Mouse (Mus musculus) CH12.LX (cell line): Measurements from ENCODE around the gene Wfdc6b. TPM values are rescaled to one million over a fixed set of nuclear protein-coding genes. Genes with fewer than 3 reads are reported as not detected.

Experiments used
- DNase-seq: peaks from one replicate; pipeline ENCODE4 v3.0.0-alpha.2; 2013; ENCODE audit errors: extremely low read depth
- H3K27ac ChIP-seq: 2 replicates; pipeline ENCODE4 v1.5.1; 2012; ENCODE audit warnings: low read depth, mild to moderate bottlenecking, control low read depth, moderate library complexity; ENCODE audit not compliant: insufficient read depth
- H3K27me3 ChIP-seq: replicated peaks from 2 replicates; pipeline ENCODE3; 2012; ENCODE audit warnings: inconsistent platforms
- H3K36me3 ChIP-seq, 2 experiments: replicated peaks in 1 of 2; 2 replicates each; pipeline versions ENCODE3 to v1.6.1; 2012; ENCODE audit warnings: inconsistent platforms in 1 of 2, low read length in 1 of 2, mild to moderate bottlenecking in 1 of 2, mixed read lengths in 1 of 2, moderate library complexity in 1 of 2; ENCODE audit not compliant: control insufficient read depth in 1 of 2, insufficient read depth in 1 of 2
- H3K4me1 ChIP-seq, 2 experiments: 2 replicates each; pipeline ENCODE4 v1.6.1; 2012; ENCODE audit warnings: inconsistent platforms in 1 of 2, moderate library complexity in 1 of 2; ENCODE audit not compliant: insufficient read depth in 2 of 2, control insufficient read depth in 1 of 2
- H3K4me2 ChIP-seq: 2 replicates; pipeline ENCODE4 v1.6.1; 2012; ENCODE audit warnings: low read depth, mild to moderate bottlenecking, control low read depth; ENCODE audit not compliant: poor library complexity, insufficient read depth, severe bottlenecking
- H3K4me3 ChIP-seq, 3 experiments: fragments of 150-350 bp in 1 of 3; sonication (generic) in 1 of 3; replicated peaks in 1 of 3; 2 replicates each; pipeline versions ENCODE3 to v1.5.1; 2011 to 2012; ENCODE audit warnings: low read depth in 2 of 3, low read length in 2 of 3, mild to moderate bottlenecking in 2 of 3, moderate library complexity in 2 of 3, control low read depth in 1 of 3, improper control_type of control experiment in 1 of 3, inconsistent platforms in 1 of 3, mixed read lengths in 1 of 3; ENCODE audit not compliant: poor library complexity in 1 of 3
- H3K79me2 ChIP-seq: replicated peaks from 2 replicates; pipeline ENCODE4 v1.6.1; 2012; ENCODE audit warnings: mild to moderate bottlenecking, moderate library complexity; ENCODE audit not compliant: control insufficient read depth, poor library complexity, insufficient read depth, severe bottlenecking; ENCODE audit errors: extremely low read depth
- H3K9ac ChIP-seq: 2 replicates; pipeline ENCODE4 v1.6.1; 2012; ENCODE audit warnings: low read depth, mild to moderate bottlenecking, control low read depth, moderate library complexity; ENCODE audit not compliant: insufficient read depth
- H3K9me3 ChIP-seq: replicated peaks from 2 replicates; pipeline ENCODE3; 2012; ENCODE audit warnings: low read length, inconsistent platforms, mixed read lengths
- BHLHE40 ChIP-seq: IDR thresholded peaks from 2 replicates; pipeline ENCODE4 v1.6.1; 2011; ENCODE audit warnings: mild to moderate bottlenecking, low read depth, low read length, improper control_type of control experiment
- CHD1 ChIP-seq: IDR thresholded peaks from 2 replicates; pipeline ENCODE4 v1.6.1; 2012; ENCODE audit warnings: low read depth, low read length, improper control_type of control experiment, inconsistent platforms
- E2F4 ChIP-seq: IDR thresholded peaks from 2 replicates; pipeline ENCODE4 v1.6.1; 2011; ENCODE audit warnings: low read depth, low read length, improper control_type of control experiment; ENCODE audit not compliant: insufficient replicate concordance
- ELF1 ChIP-seq: IDR thresholded peaks from 2 replicates; pipeline ENCODE4 v1.6.1; 2014; ENCODE audit warnings: low read depth, mild to moderate bottlenecking, inconsistent platforms, low read length, improper control_type of control experiment
- GABPA ChIP-seq: IDR thresholded peaks from 2 replicates; pipeline ENCODE4 v1.6.1; 2012; ENCODE audit warnings: low read depth, low read length, improper control_type of control experiment, inconsistent platforms; ENCODE audit not compliant: insufficient replicate concordance
- HCFC1 ChIP-seq: IDR thresholded peaks from 2 replicates; pipeline ENCODE4 v1.6.1; 2012; ENCODE audit warnings: low read depth, mild to moderate bottlenecking, inconsistent platforms, low read length, improper control_type of control experiment
- KAT2A ChIP-seq: IDR thresholded peaks from 2 replicates; pipeline ENCODE4 v1.6.1; 2012; ENCODE audit warnings: low read length, improper control_type of control experiment, inconsistent platforms; ENCODE audit not compliant: insufficient replicate concordance
- MAZ ChIP-seq: IDR thresholded peaks from 2 replicates; pipeline ENCODE4 v1.6.1; 2012; ENCODE audit warnings: low read depth, mild to moderate bottlenecking, inconsistent platforms, low read length, improper control_type of control experiment, moderate library complexity
- MXI1 ChIP-seq: IDR thresholded peaks from 2 replicates; pipeline ENCODE4 v1.6.1; 2011; ENCODE audit warnings: mild to moderate bottlenecking, low read depth, low read length, improper control_type of control experiment
- NELFE ChIP-seq: IDR thresholded peaks from 2 replicates; pipeline ENCODE4 v1.6.1; 2011; ENCODE audit warnings: low read depth, low read length, improper control_type of control experiment
- POLR2A ChIP-seq: IDR thresholded peaks from 2 replicates; pipeline ENCODE4 v1.6.1; 2011; ENCODE audit warnings: low read depth, mild to moderate bottlenecking, improper control_type of control experiment, low read length
- POLR2AphosphoS2 ChIP-seq: IDR thresholded peaks from 2 replicates; pipeline ENCODE4 v1.6.1; 2011; ENCODE audit warnings: low read depth, low read length, improper control_type of control experiment
- RCOR1 ChIP-seq: conservative IDR thresholded peaks from 2 replicates; pipeline ENCODE4 v1.6.1; 2012; ENCODE audit warnings: low read depth, mild to moderate bottlenecking, inconsistent platforms, low read length, improper control_type of control experiment
- SIN3A ChIP-seq: IDR thresholded peaks from 2 replicates; pipeline ENCODE4 v1.6.1; 2012; ENCODE audit warnings: low read length, improper control_type of control experiment, inconsistent platforms
- TBP ChIP-seq: conservative IDR thresholded peaks from 2 replicates; pipeline ENCODE4 v1.6.1; 2011; ENCODE audit warnings: low read depth, low read length, improper control_type of control experiment
- TCF12 ChIP-seq: IDR thresholded peaks from 2 replicates; pipeline ENCODE4 v1.6.1; 2014; ENCODE audit warnings: low read depth, mild to moderate bottlenecking, inconsistent platforms, low read length, improper control_type of control experiment
- UBTF ChIP-seq: IDR thresholded peaks from 2 replicates; pipeline ENCODE4 v1.6.1; 2012; ENCODE audit warnings: low read depth, mild to moderate bottlenecking, inconsistent platforms, low read length, improper control_type of control experiment, moderate library complexity
- USF1 ChIP-seq: IDR thresholded peaks from 2 replicates; pipeline ENCODE4 v1.6.1; 2014; ENCODE audit warnings: low read depth, mild to moderate bottlenecking, inconsistent platforms, low read length, improper control_type of control experiment
- USF2 ChIP-seq: conservative IDR thresholded peaks from 2 replicates; pipeline ENCODE4 v1.6.1; 2011; ENCODE audit warnings: low read depth, low read length, improper control_type of control experiment
- ZC3H11A ChIP-seq: IDR thresholded peaks from 2 replicates; pipeline ENCODE4 v1.6.1; 2012; ENCODE audit warnings: low read depth, mild to moderate bottlenecking, inconsistent platforms, low read length, improper control_type of control experiment
- dilution Hi-C: fragments of 300-500 bp; cut with MboI; formaldehyde crosslinking; loops from 2 replicates; pipeline ENCODE4 v1.14.3; 2020; ENCODE audit warnings: low sequenced_read_pairs; ENCODE audit not compliant: extremely low pct_unique_long_range_greater_than_20kb, extremely low pct_ligation_motif_present
- in situ Hi-C: fragments of 300-500 bp; cut with MboI; formaldehyde crosslinking; loops from 3 replicates; pipeline ENCODE4 v1.14.3; 2019; ENCODE audit warnings: low sequenced_read_pairs, low pct_ligation_motif_present, low pct_unique_long_range_greater_than_20kb, mixed read lengths
- polyA plus RNA-seq: library from polyadenylated mRNA; unstranded; fragments of >175 nt; gene quantifications from 2 replicates; pipeline ENCODE4 v1.2.1, GENCODE M21; 2012; ENCODE audit warnings: low read depth; ENCODE audit not compliant: insufficient read length
- total RNA-seq, 2 experiments: library from RNA; depleted of rRNA; stranded (reverse); fragments of 300-350 nt in 1 of 2; fragments of >200 nt in 1 of 2; gene quantifications; 2 replicates each; pipeline ENCODE4 v1.2.3; 2012 to 2014

Wfdc6b gene
- total and polyA plus RNA-seq, 3 experiments = not detected

GRCm38 (mm10) chr2:164656483-164656882 is 43.2 kb downstream of the Wfdc6b start, which contains the start of gene Wfdc9:
TSS of gene Wfdc9 (minus strand) at chr2:164656583.
- dilution Hi-C loops = no loop called here
- H3K9ac ChIP-seq = no peak within 1 kb of the TSS
- TF ChIP-seq GABPA (no peak), UBTF (no peak), TBP (no peak), CHD1 (no peak), USF2 (no peak), ELF1 (no peak), HCFC1 (no peak), MAZ (no peak), MXI1 (no peak)
- in situ Hi-C loops = loop anchor here (10.0 kb wide), 1 partner anchor 52 kb away; no protein-coding TSS in a partner anchor
- no peaks in the 10 kb centered on the region for H3K79me2 ChIP-seq
- H3K4me2 ChIP-seq = no peak within 1 kb of the TSS
- no peak within 1 kb of the TSS for H3K27ac ChIP-seq
- peaks cover 81% of the 10 kb centered on the region for H3K27me3 ChIP-seq
- no peak within 1 kb of the TSS for H3K4me3 ChIP-seq
- no peaks in the 10 kb centered on the region for H3K36me3 ChIP-seq
- peaks cover 0 to 2% of the 10 kb centered on the region in 2 experiments; a peak in 2 of 4 replicates for H3K4me1 ChIP-seq
- H3K9me3 ChIP-seq = no peaks in the 10 kb centered on the region
- no peak for DNase-seq

- TF ChIP-seq SIN3A (no peak), POLR2AphosphoS2 (no peak), USF2 (no peak), NELFE (no peak), CHD1 (no peak), POLR2A (no peak), BHLHE40 (no peak), KAT2A (no peak), TCF12 (no peak), E2F4 (no peak), USF1 (no peak), RCOR1 (no peak), ZC3H11A (no peak)
These were observed 51.5 kb downstream of the Wfdc6b start for GRCm38 (mm10) chr2:164664851-164665250.

More at GRCm38 (mm10) chr2:164664851-164665250, 51.5 kb downstream of the Wfdc6b start:
- no peak overlapping the region for H3K9ac ChIP-seq
- H3K27me3 ChIP-seq = peaks cover 56% of the 10 kb centered on the region
- H3K4me2 ChIP-seq = no peak overlapping the region
- in situ Hi-C loops (loop anchor here (10.0 kb wide), 1 partner anchor 60 kb away; no protein-coding TSS in a partner anchor), dilution Hi-C loops (no loop called here)
- H3K9me3 ChIP-seq = peaks cover 20% of the 10 kb centered on the region
- H3K4me3 ChIP-seq = no peak overlapping the region
- DNase-seq = no peak
- no peak overlapping the region for H3K27ac ChIP-seq
- H3K36me3 ChIP-seq = no peaks in the 10 kb centered on the region
- no peaks in the 10 kb centered on the region for H3K4me1 ChIP-seq
- H3K79me2 ChIP-seq = no peaks in the 10 kb centered on the region

Other genes starting within 250 kb of the Wfdc6b start
Only the 20 nearest of the 33 such genes appear.
- 58.5 and 59.7 TPM in 2 replicates for gene Sys1, start 156.6 kb upstream of the Wfdc6b start, total RNA-seq (2012; rRNA removed)
- 41.8 and 46.6 TPM in 2 replicates for gene Sys1, start 156.6 kb upstream of the Wfdc6b start, total RNA-seq (2014; rRNA removed)
- 46.5 and 57.4 TPM in 2 replicates for gene Sys1, start 156.6 kb upstream of the Wfdc6b start, polyA plus RNA-seq
- 0.88 and 1.1 TPM in 2 replicates for gene Gm20458, start 152.6 kb upstream of the Wfdc6b start, total RNA-seq (2012; rRNA removed)
- gene Gm20458, start 152.6 kb upstream of the Wfdc6b start, total RNA-seq (2014; rRNA removed) = 0.74 TPM in 1 of 2 replicates, not detected in the other
- 0.31 and 1.2 TPM in 2 replicates for gene Gm20458, start 152.6 kb upstream of the Wfdc6b start, polyA plus RNA-seq
- gene Trp53tg5, start 139.8 kb upstream of the Wfdc6b start, total RNA-seq (2012; rRNA removed) = not detected in 2 replicates
- gene Trp53tg5, start 139.8 kb upstream of the Wfdc6b start, total RNA-seq (2014; rRNA removed) = not detected in 2 replicates
- gene Trp53tg5, start 139.8 kb upstream of the Wfdc6b start, polyA plus RNA-seq = not detected in 2 replicates
- 1.6 and 5.7 TPM in 2 replicates for gene Dbndd2, start 127.4 kb upstream of the Wfdc6b start, total RNA-seq (2012; rRNA removed)
- 0.61 TPM in 1 of 2 replicates, not detected in the other for gene Dbndd2, start 127.4 kb upstream of the Wfdc6b start, total RNA-seq (2014; rRNA removed)
- 0.31 and 0.53 TPM in 2 replicates for gene Dbndd2, start 127.4 kb upstream of the Wfdc6b start, polyA plus RNA-seq
- gene Pigt, start 116.0 kb upstream of the Wfdc6b start, total RNA-seq (2012; rRNA removed) = 36.8 and 39.2 TPM in 2 replicates
- gene Pigt, start 116.0 kb upstream of the Wfdc6b start, total RNA-seq (2014; rRNA removed) = 12.4 and 14.0 TPM in 2 replicates
- 66.2 and 91.8 TPM in 2 replicates for gene Pigt, start 116.0 kb upstream of the Wfdc6b start, polyA plus RNA-seq
- gene Wfdc2, start 51.1 kb upstream of the Wfdc6b start, total RNA-seq (2012; rRNA removed) = not detected in 2 replicates
- gene Wfdc2, start 51.1 kb upstream of the Wfdc6b start, total RNA-seq (2014; rRNA removed) = not detected in 2 replicates
- not detected in 2 replicates for gene Wfdc2, start 51.1 kb upstream of the Wfdc6b start, polyA plus RNA-seq
- gene Spint3, start 40.1 kb upstream of the Wfdc6b start, total RNA-seq (2012; rRNA removed) = not detected in 2 replicates
- not detected in 2 replicates for gene Spint3, start 40.1 kb upstream of the Wfdc6b start, total RNA-seq (2014; rRNA removed)
- gene Spint3, start 40.1 kb upstream of the Wfdc6b start, polyA plus RNA-seq = not detected in 2 replicates
- gene Wfdc6a, start 28.1 kb upstream of the Wfdc6b start, total RNA-seq (2012; rRNA removed) = not detected in 2 replicates
- not detected in 2 replicates for gene Wfdc6a, start 28.1 kb upstream of the Wfdc6b start, total RNA-seq (2014; rRNA removed)
- gene Wfdc6a, start 28.1 kb upstream of the Wfdc6b start, polyA plus RNA-seq = not detected in 2 replicates
- gene Eppin, start 19.9 kb upstream of the Wfdc6b start, total RNA-seq (2012; rRNA removed) = not detected in 2 replicates
- gene Eppin, start 19.9 kb upstream of the Wfdc6b start, total RNA-seq (2014; rRNA removed) = not detected in 2 replicates
- gene Eppin, start 19.9 kb upstream of the Wfdc6b start, polyA plus RNA-seq = not detected in 2 replicates
- not detected in 2 replicates for gene Wfdc8, start 104 bp downstream of the Wfdc6b start, total RNA-seq (2012; rRNA removed)
- not detected in 2 replicates for gene Wfdc8, start 104 bp downstream of the Wfdc6b start, total RNA-seq (2014; rRNA removed)
- not detected in 2 replicates for gene Wfdc8, start 104 bp downstream of the Wfdc6b start, polyA plus RNA-seq
- not detected in 2 replicates for gene Wfdc16, start 25.3 kb downstream of the Wfdc6b start, total RNA-seq (2012; rRNA removed)
- gene Wfdc16, start 25.3 kb downstream of the Wfdc6b start, total RNA-seq (2014; rRNA removed) = not detected in 2 replicates
- not detected in 2 replicates for gene Wfdc16, start 25.3 kb downstream of the Wfdc6b start, polyA plus RNA-seq
- not detected in 2 replicates for gene Wfdc10, start 42.5 kb downstream of the Wfdc6b start, total RNA-seq (2012; rRNA removed)
- gene Wfdc10, start 42.5 kb downstream of the Wfdc6b start, total RNA-seq (2014; rRNA removed) = not detected in 2 replicates
- not detected in 2 replicates for gene Wfdc10, start 42.5 kb downstream of the Wfdc6b start, polyA plus RNA-seq
- not detected in 2 replicates for gene Wfdc9, start 43.1 kb downstream of the Wfdc6b start, total RNA-seq (2012; rRNA removed)
- gene Wfdc9, start 43.1 kb downstream of the Wfdc6b start, total RNA-seq (2014; rRNA removed) = not detected in 2 replicates
- not detected in 2 replicates for gene Wfdc9, start 43.1 kb downstream of the Wfdc6b start, polyA plus RNA-seq
- gene Wfdc11, start 60.6 kb downstream of the Wfdc6b start, total RNA-seq (2012; rRNA removed) = not detected in 2 replicates
- not detected in 2 replicates for gene Wfdc11, start 60.6 kb downstream of the Wfdc6b start, total RNA-seq (2014; rRNA removed)
- not detected in 2 replicates for gene Wfdc11, start 60.6 kb downstream of the Wfdc6b start, polyA plus RNA-seq
- not detected in 2 replicates for gene Wfdc13, start 71.6 kb downstream of the Wfdc6b start, total RNA-seq (2012; rRNA removed)
- gene Wfdc13, start 71.6 kb downstream of the Wfdc6b start, total RNA-seq (2014; rRNA removed) = not detected in 2 replicates
- gene Wfdc13, start 71.6 kb downstream of the Wfdc6b start, polyA plus RNA-seq = not detected in 2 replicates
- gene Spint4, start 85.0 kb downstream of the Wfdc6b start, total RNA-seq (2012; rRNA removed) = not detected in 2 replicates
- gene Spint4, start 85.0 kb downstream of the Wfdc6b start, total RNA-seq (2014; rRNA removed) = not detected in 2 replicates
- gene Spint4, start 85.0 kb downstream of the Wfdc6b start, polyA plus RNA-seq = not detected in 2 replicates
- gene Spint5, start 101.8 kb downstream of the Wfdc6b start, total RNA-seq (2012; rRNA removed) = 1.4 and 2.4 TPM in 2 replicates
- not detected in 2 replicates for gene Spint5, start 101.8 kb downstream of the Wfdc6b start, total RNA-seq (2014; rRNA removed)
- not detected in 2 replicates for gene Spint5, start 101.8 kb downstream of the Wfdc6b start, polyA plus RNA-seq
- 0.08 and 0.21 TPM in 2 replicates for gene Wfdc3, start 132.4 kb downstream of the Wfdc6b start, total RNA-seq (2012; rRNA removed)
- 0.14 TPM in 1 of 2 replicates, not detected in the other for gene Wfdc3, start 132.4 kb downstream of the Wfdc6b start, total RNA-seq (2014; rRNA removed)
- gene Wfdc3, start 132.4 kb downstream of the Wfdc6b start, polyA plus RNA-seq = not detected in 2 replicates
- 14.0 and 15.2 TPM in 2 replicates for gene Dnttip1, start 132.5 kb downstream of the Wfdc6b start, total RNA-seq (2012; rRNA removed)
- gene Dnttip1, start 132.5 kb downstream of the Wfdc6b start, total RNA-seq (2014; rRNA removed) = 17.1 and 17.6 TPM in 2 replicates
- gene Dnttip1, start 132.5 kb downstream of the Wfdc6b start, polyA plus RNA-seq = 29.7 and 35.0 TPM in 2 replicates
- gene Ube2c, start 156.4 kb downstream of the Wfdc6b start, total RNA-seq (2012; rRNA removed) = 103 and 121 TPM in 2 replicates
- gene Ube2c, start 156.4 kb downstream of the Wfdc6b start, total RNA-seq (2014; rRNA removed) = 104 and 126 TPM in 2 replicates
- 156 and 226 TPM in 2 replicates for gene Ube2c, start 156.4 kb downstream of the Wfdc6b start, polyA plus RNA-seq